Mouse (Mus musculus) G1E (cell line): Measurements from ENCODE around the gene Fbxo42. TPM values are rescaled to one million over a fixed set of nuclear protein-coding genes. Genes with fewer than 3 reads are reported as not detected.

ENCODE experiments used
- ATAC-seq: 2 replicates; pipeline ENCODE4 v1.8.0; 2016; ENCODE audit warnings: mild to moderate bottlenecking; ENCODE audit not compliant: insufficient number of reproducible peaks, poor library complexity, low FRiP score, severe bottlenecking; ENCODE audit errors: extremely low read depth
- DNase-seq: peaks from one replicate; pipeline ENCODE4 v3.0.0; 2012; ENCODE audit warnings: low spot score
- H3K27me3 ChIP-seq: 2 replicates; pipeline ENCODE4 v1.6.1; 2012; ENCODE audit warnings: mild to moderate bottlenecking, low read length, inconsistent platforms; ENCODE audit not compliant: insufficient read depth
- H3K36me3 ChIP-seq: replicated peaks from 2 replicates; pipeline ENCODE3; 2012; ENCODE audit warnings: mild to moderate bottlenecking, inconsistent platforms
- H3K4me1 ChIP-seq: 2 replicates; pipeline ENCODE4 v1.6.1; 2012; ENCODE audit warnings: low read depth, low read length, inconsistent platforms, mixed read lengths; ENCODE audit not compliant: insufficient read depth
- H3K4me3 ChIP-seq: 2 replicates; pipeline ENCODE4 v1.5.1; 2012; ENCODE audit warnings: low read depth, mild to moderate bottlenecking, inconsistent platforms, low read length, moderate library complexity, mixed read lengths
- H3K9me3 ChIP-seq: replicated peaks from 2 replicates; pipeline ENCODE4 v1.6.1; 2012; ENCODE audit warnings: inconsistent platforms
- CTCF ChIP-seq: IDR thresholded peaks from 2 replicates; pipeline ENCODE4 v1.5.1; 2012; ENCODE audit warnings: low read depth, low read length, inconsistent platforms, mixed read lengths
- GATA1 ChIP-seq: IDR thresholded peaks from 2 replicates; pipeline ENCODE4 v1.6.1; 2012; ENCODE audit warnings: borderline replicate concordance, low read length, inconsistent platforms, mixed read lengths
- GATA2 ChIP-seq: IDR thresholded peaks from 2 replicates; pipeline ENCODE4 v1.6.1; 2012; ENCODE audit warnings: low read depth, low read length, inconsistent platforms, borderline replicate concordance
- POLR2AphosphoS5 ChIP-seq: IDR thresholded peaks from 2 replicates; pipeline ENCODE4 v1.6.1; 2012; ENCODE audit warnings: low read depth, low read length, inconsistent platforms; ENCODE audit not compliant: insufficient replicate concordance
- TAL1 ChIP-seq: conservative IDR thresholded peaks from 2 replicates; pipeline ENCODE4 v1.6.1; 2012; ENCODE audit warnings: low read depth, low read length, inconsistent platforms, mixed read lengths
- polyA plus RNA-seq: library from polyadenylated mRNA; stranded (reverse); fragments of >175 nt; gene quantifications from 2 replicates; pipeline ENCODE4 v1.2.3, GENCODE M21; 2012
- total RNA-seq, 2 experiments: library from RNA; stranded (forward) in 1 of 2; stranded (reverse) in 1 of 2; fragments of 200-1000 nt in 1 of 2; fragments of >200 nt in 1 of 2; fragmentation: Nextera tagmentation in 1 of 2; gene quantifications; 2 replicates each; pipeline ENCODE4 v1.2.3; 2014 to 2017

Gene Fbxo42
- total and polyA plus RNA-seq, 3 experiments: 8.3 to 36.7 (median 15.5) TPM

- no peak for ATAC-seq
- Histone ChIP-seq H3K9me3 (no peaks in the 10 kb centered on the region), H3K4me3 (no peak overlapping the region), H3K36me3 (peaks cover under 1% of the 10 kb centered on the region), H3K27me3 (peaks cover 2% of the 10 kb centered on the region; the same call in 1 of the 2 replicates), H3K4me1 (peaks cover 31% of the 10 kb centered on the region)
- TF ChIP-seq GATA2 (no peak), POLR2AphosphoS5 (no peak), TAL1 (no peak), CTCF (no peak), GATA1 (no peak)
- DNase-seq: no peak
These were observed 63.0 kb downstream of the Fbxo42 start for GRCm38 (mm10) chr4:141210524-141211219.

- no peak overlapping the region for H3K4me3 ChIP-seq
- peaks cover 31% of the 10 kb centered on the region for H3K4me1 ChIP-seq
- no peak for DNase-seq
- ATAC-seq: no peak
- TF ChIP-seq CTCF (no peak), GATA1 (no peak), TAL1 (no peak), GATA2 (no peak), POLR2AphosphoS5 (no peak)
- no peaks in the 10 kb centered on the region for H3K9me3 ChIP-seq
- peaks cover 2% of the 10 kb centered on the region for H3K36me3 ChIP-seq
- H3K27me3 ChIP-seq: peaks cover 2% of the 10 kb centered on the region; the same call in 1 of the 2 replicates
These were observed 63.9 kb downstream of the Fbxo42 start for GRCm38 (mm10) chr4:141211646-141212045.

- H3K27me3 ChIP-seq: peaks cover 2% of the 10 kb centered on the region; the same call in 1 of the 2 replicates
- DNase-seq (no peak), ATAC-seq (no peak)
- H3K9me3 ChIP-seq: no peaks in the 10 kb centered on the region
- TF ChIP-seq POLR2AphosphoS5: no peak
- no peak for TF ChIP-seq TAL1
- TF ChIP-seq GATA2: no peak
- TF ChIP-seq GATA1: no peak
- H3K36me3 ChIP-seq: peaks cover 11% of the 10 kb centered on the region
- no peak overlapping the region for H3K4me3 ChIP-seq
- H3K4me1 ChIP-seq: peaks cover 31% of the 10 kb centered on the region
These were observed 65.2 kb downstream of the Fbxo42 start for GRCm38 (mm10) chr4:141212892-141213291.

GRCm38 (mm10) chr4:141213342-141213741, 65.6 kb downstream of the Fbxo42 start:
- DNase-seq: no peak
- Histone ChIP-seq H3K4me3 (peak overlapping the region; percentile 70; the same call in 1 of the 2 replicates), H3K36me3 (peaks cover 15% of the 10 kb centered on the region), H3K4me1 (peaks cover 31% of the 10 kb centered on the region), H3K9me3 (no peaks in the 10 kb centered on the region), H3K27me3 (peaks cover 2% of the 10 kb centered on the region; the same call in 1 of the 2 replicates)
- TF ChIP-seq CTCF (no peak), GATA2 (no peak), POLR2AphosphoS5 (no peak), TAL1 (no peak), GATA1 (no peak)
- ATAC-seq: no peak

GRCm38 (mm10) chr4:141213770-141214336, 66.1 kb downstream of the Fbxo42 start, which contains the start of gene Rsg1:
Gene Rsg1, plus strand, starts transcription at chr4:141213956.
- H3K4me1 ChIP-seq: peaks cover 31% of the 10 kb centered on the region
- DNase-seq: peak; percentile 79
- TF ChIP-seq CTCF (no peak), TAL1 (no peak), GATA1 (no peak), POLR2AphosphoS5 (no peak), GATA2 (no peak)
- peak within 1 kb of the TSS; percentile 70 for H3K4me3 ChIP-seq
- H3K27me3 ChIP-seq: peaks cover 2% of the 10 kb centered on the region; the same call in 1 of the 2 replicates
- no peaks in the 10 kb centered on the region for H3K9me3 ChIP-seq
- peaks cover 18% of the 10 kb centered on the region for H3K36me3 ChIP-seq
- peak; percentile 82 for ATAC-seq

GRCm38 (mm10) chr4:141214337-141214851, 66.7 kb downstream of the Fbxo42 start:
- TF ChIP-seq GATA2 (no peak), POLR2AphosphoS5 (no peak), CTCF (peak; percentile 43; the same call in 1 of the 2 replicates), TAL1 (no peak), GATA1 (no peak)
- ATAC-seq (peak; percentile 75), DNase-seq (peak; percentile 78)
- H3K9me3 ChIP-seq: no peaks in the 10 kb centered on the region
- peaks cover 2% of the 10 kb centered on the region; the same call in 1 of the 2 replicates for H3K27me3 ChIP-seq
- H3K4me1 ChIP-seq: peaks cover 31% of the 10 kb centered on the region
- peaks cover 20% of the 10 kb centered on the region for H3K36me3 ChIP-seq
- H3K4me3 ChIP-seq: peak overlapping the region; percentile 70
